Mouse (Mus musculus) midbrain, postnatal 0 days (tissue): Measurements from ENCODE around the gene Cd59a. TPM values are rescaled to one million over a fixed set of nuclear protein-coding genes. Genes with fewer than 3 reads are reported as not detected.
A peak's percentile ranks its signal among the peaks of the same experiment; 100 is the strongest.
"Not testable (repeated sequence)": the region's sequence is repeated elsewhere in the genome, so short reads cannot be mapped to it uniquely, and the experiment has no call there.

Experiments used
- ATAC-seq: fragments of 200-750 bp; cut with Nextera tagmentation; 2 replicates; pipeline ENCODE4 v1.8.0; 2017; ENCODE audit warnings: moderate number of reproducible peaks, mild to moderate bottlenecking, moderate TSS enrichment, moderate library complexity; ENCODE audit not compliant: low FRiP score
- DNase-seq: peaks from one replicate; pipeline ENCODE4 v3.0.0-alpha.2; 2015; ENCODE audit warnings: low spot score
- H3K27ac ChIP-seq: fragments of 300-500 bp; sonication (generic); 2 replicates; pipeline ENCODE4 v1.5.1; 2014; ENCODE audit warnings: low read depth, mild to moderate bottlenecking, low read length, mixed read lengths
- H3K27me3 ChIP-seq: fragments of 300-500 bp; sonication (generic); 2 replicates; pipeline ENCODE4 v1.6.1; 2014; ENCODE audit warnings: low read length, control low read depth, mixed read lengths; ENCODE audit not compliant: insufficient read depth
- H3K36me3 ChIP-seq: fragments of 300-500 bp; sonication (generic); 2 replicates; pipeline ENCODE4 v1.6.1; 2014; ENCODE audit warnings: low read length, control low read depth, mixed read lengths; ENCODE audit not compliant: insufficient read depth
- H3K4me1 ChIP-seq: fragments of 300-500 bp; sonication (generic); 2 replicates; pipeline ENCODE4 v1.6.1; 2014; ENCODE audit warnings: mild to moderate bottlenecking, control low read depth, antibody characterized with exemption, low read length, mixed read lengths; ENCODE audit not compliant: insufficient read depth
- H3K4me2 ChIP-seq: fragments of 300-500 bp; sonication (generic); 2 replicates; pipeline ENCODE4 v1.6.1; 2014; ENCODE audit warnings: low read depth, mild to moderate bottlenecking, low read length, mixed read lengths; ENCODE audit not compliant: poor library complexity, severe bottlenecking
- H3K4me3 ChIP-seq: fragments of 300-500 bp; sonication (generic); 2 replicates; pipeline ENCODE4 v1.5.1; 2014; ENCODE audit warnings: low read depth, mild to moderate bottlenecking, low read length, moderate library complexity
- H3K9ac ChIP-seq: fragments of 300-500 bp; sonication (generic); replicated peaks from 2 replicates; pipeline ENCODE4 v1.6.1; 2014; ENCODE audit warnings: mild to moderate bottlenecking, low read length, moderate library complexity, mixed read lengths; ENCODE audit not compliant: poor library complexity, severe bottlenecking
- H3K9me3 ChIP-seq: fragments of 300-500 bp; sonication (generic); 2 replicates; pipeline ENCODE4 v1.6.1; 2016; ENCODE audit warnings: low read length, control low read depth
- CTCF ChIP-seq: IDR thresholded peaks from 2 replicates; pipeline ENCODE4 v1.5.1; 2016; ENCODE audit warnings: antibody characterized with exemption, mild to moderate bottlenecking
- WGBS: fragments of 180-500 bp; shearing (Covaris S2); extraction: QIAGEN DNeasy Blood & Tissue Kit; methylation state at CpG from one replicate; pipeline ENCODE4 v1.1.7; 2014; 5-methylcytosine and 5-hydroxymethylcytosine counted together
- polyA plus RNA-seq: library from polyadenylated mRNA; unstranded; fragments of >200 nt; fragmentation: Nextera tagmentation; extraction: Ambion mirVana; gene quantifications from 2 replicates; pipeline ENCODE4 v1.2.1, GENCODE M21; 2015
- total RNA-seq: library from RNA; depleted of rRNA; stranded (reverse); fragments of >200 nt; gene quantifications from 2 replicates; pipeline ENCODE4 v1.2.3, GENCODE M21; 2014

Gene Cd59a
- total and polyA plus RNA-seq, 2 experiments from 2014 or later, result 3.2 to 14.6 TPM

DNA sequence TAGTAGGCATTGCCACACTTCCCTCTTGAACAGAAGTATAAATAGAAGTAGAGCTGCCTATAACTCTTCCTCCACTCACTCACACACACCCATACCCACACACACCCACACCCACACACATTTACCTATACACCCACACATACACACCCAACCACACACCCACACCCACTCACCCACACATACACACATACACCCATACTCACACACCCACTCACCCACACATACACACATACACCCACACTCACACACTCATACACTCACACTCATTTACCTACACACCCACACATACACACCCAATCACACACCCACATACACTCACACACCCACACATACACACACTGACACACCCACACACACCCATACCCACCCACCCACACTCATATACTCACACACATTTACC lies 13.1 kb upstream of the Cd59a start:
- Histone ChIP-seq H3K9me3 (no peaks in the 10 kb centered on the region), H3K27ac (no peak overlapping the region), H3K36me3 (no peaks in the 10 kb centered on the region), H3K4me3 (no peak overlapping the region), H3K4me2 (no peak overlapping the region), H3K27me3 (no peaks in the 10 kb centered on the region), H3K4me1 (no peaks in the 10 kb centered on the region), H3K9ac (no peak overlapping the region)
- ATAC-seq (no peak), DNase-seq (no peak)
- TF ChIP-seq CTCF, result no peak

DNA sequence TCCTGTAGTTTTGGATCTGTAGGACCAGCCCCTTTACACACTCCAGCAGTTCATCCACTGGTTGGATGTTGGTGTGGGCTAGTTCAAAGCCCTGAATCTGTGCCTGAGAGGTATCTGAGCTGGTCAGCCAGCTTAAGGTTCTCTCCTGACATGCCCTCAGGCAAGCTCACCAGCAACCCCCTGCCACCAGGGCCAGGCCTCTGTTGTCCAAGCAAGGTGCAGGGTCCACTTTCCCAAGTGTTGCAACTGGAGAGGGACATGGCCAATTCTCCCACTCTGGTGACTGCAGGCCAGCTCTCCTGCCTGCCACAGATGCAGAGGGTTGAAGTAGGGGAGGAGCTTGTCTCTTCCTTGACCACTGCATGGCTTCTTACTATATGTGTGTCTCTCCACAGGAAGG lies 11.6 kb upstream of the Cd59a start:
- H3K9me3 ChIP-seq, result not testable (repeated sequence)

DNA sequence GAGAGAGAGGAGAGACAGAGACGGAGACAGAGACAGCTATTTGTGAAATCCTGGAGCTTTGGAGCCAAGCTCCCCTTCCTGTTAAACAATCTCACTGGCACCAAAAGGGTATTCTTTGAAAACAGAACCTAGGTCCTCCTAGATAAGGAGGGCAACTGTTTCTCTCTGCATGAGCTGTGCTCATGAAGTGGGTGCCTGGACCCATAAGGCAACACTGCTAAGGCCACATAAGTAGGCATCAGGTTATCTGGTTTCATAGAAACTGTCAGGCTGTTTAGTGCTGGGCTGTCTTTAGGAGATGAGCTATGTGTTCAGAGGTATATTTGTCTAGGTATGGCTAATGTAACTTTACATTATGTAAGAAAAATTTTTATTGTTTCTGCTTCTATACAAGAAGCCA lies 8.0 kb upstream of the Cd59a start:
- not testable (repeated sequence) for H3K9ac ChIP-seq, H3K27ac ChIP-seq, H3K4me3 ChIP-seq, DNase-seq, H3K4me1 ChIP-seq, H3K36me3 ChIP-seq, H3K27me3 ChIP-seq, H3K9me3 ChIP-seq, H3K4me2 ChIP-seq, ATAC-seq
- WGBS, result 95% methylated on average over 1 of the region's 1 CpGs

More for the DNA sequence above, 11.6 kb upstream of the Cd59a start:
- not testable (repeated sequence) for H3K4me2 ChIP-seq, H3K9ac ChIP-seq, H3K4me3 ChIP-seq, ATAC-seq, H3K4me1 ChIP-seq, DNase-seq, H3K27ac ChIP-seq, H3K27me3 ChIP-seq, H3K36me3 ChIP-seq

DNA sequence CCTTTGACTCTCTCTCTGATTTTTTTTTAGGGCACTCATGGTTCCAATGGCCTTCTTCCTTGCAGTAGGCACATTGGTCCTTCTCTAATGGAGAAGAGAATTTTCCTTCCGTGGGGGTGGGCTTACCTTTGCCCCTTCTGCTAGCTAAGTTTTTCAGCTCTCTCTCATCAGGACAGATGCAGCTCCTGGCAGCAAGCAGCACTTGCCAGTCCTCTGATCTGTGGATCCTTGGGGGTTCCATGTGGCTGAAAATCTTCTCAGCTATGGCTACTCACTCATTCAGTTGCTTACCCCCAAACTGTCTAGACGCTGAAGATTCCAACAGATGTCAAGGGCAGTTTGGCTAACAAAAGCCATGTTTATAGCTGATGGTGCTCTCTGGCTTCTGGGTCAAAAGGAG lies 2.3 kb upstream of the Cd59a start:
- DNase-seq (no peak), ATAC-seq (no peak)
- Histone ChIP-seq H3K36me3 (no peaks in the 10 kb centered on the region), H3K9me3 (no peaks in the 10 kb centered on the region), H3K4me1 (no peaks in the 10 kb centered on the region), H3K27ac (no peak overlapping the region), H3K4me3 (no peak overlapping the region), H3K4me2 (no peak overlapping the region), H3K9ac (no peak overlapping the region), H3K27me3 (no peaks in the 10 kb centered on the region)
- 84% methylated on average over 2 of the region's 2 CpGs for WGBS
- no peak for TF ChIP-seq CTCF

DNA sequence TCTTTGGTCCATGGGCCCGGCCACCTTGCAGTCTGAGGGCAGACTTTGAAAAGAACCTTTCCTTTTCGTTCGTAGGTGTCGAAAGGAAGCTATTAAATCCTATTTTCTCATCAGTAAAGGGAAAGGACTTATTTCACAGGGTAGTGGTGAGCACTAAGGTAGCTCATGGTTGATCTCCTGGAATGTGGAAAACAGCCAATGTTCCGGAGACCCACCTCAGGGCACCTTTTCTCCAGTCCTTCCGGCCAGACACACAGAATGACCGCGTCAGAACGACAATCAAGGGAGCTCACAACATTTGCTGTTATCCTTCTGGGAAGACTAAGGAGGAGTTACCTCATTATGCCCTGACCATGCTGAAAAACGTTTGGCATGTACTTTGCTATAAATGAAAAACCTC lies 655 bp downstream of the Cd59a start:
- Histone ChIP-seq H3K36me3 (no peaks in the 10 kb centered on the region), H3K4me2 (peak overlapping the region; percentile 58), H3K4me1 (no peaks in the 10 kb centered on the region), H3K27ac (peak overlapping the region; percentile 62; the same call in 1 of the 2 replicates), H3K9ac (peak overlapping the region; percentile 42; the same call in 1 of the 2 replicates), H3K4me3 (peak overlapping the region; percentile 36), H3K27me3 (no peaks in the 10 kb centered on the region), H3K9me3 (no peaks in the 10 kb centered on the region)
- 41% methylated on average over 10 of the region's 10 CpGs for WGBS
- TF ChIP-seq CTCF, result no peak
- DNase-seq (no peak), ATAC-seq (no peak)

DNA sequence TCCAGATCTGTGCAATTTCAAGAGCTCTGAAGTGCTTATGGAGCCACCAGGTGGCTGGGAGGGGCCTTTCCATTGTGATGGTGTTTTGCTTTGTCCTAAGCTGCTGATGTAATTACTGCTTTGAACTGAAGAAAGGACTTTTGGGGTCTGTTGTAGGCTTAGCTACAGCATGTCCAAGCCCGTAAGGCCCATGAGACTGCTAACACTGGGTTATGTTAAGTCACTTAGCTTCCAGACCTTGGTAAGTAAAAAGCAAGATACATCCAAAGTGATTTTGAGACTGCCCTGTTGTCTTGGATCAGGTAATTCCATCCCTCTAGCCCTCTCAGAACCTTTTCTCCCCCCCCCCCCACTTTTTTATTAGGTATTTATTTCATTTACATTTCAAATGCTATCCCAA lies 1.2 kb downstream of the Cd59a start:
- H3K4me3 ChIP-seq, H3K4me2 ChIP-seq, H3K27me3 ChIP-seq, H3K27ac ChIP-seq, H3K9ac ChIP-seq, H3K36me3 ChIP-seq, H3K9me3 ChIP-seq, ATAC-seq, DNase-seq, H3K4me1 ChIP-seq: not testable (repeated sequence)
- WGBS, result 56% methylated on average over 1 of the region's 1 CpGs

DNA sequence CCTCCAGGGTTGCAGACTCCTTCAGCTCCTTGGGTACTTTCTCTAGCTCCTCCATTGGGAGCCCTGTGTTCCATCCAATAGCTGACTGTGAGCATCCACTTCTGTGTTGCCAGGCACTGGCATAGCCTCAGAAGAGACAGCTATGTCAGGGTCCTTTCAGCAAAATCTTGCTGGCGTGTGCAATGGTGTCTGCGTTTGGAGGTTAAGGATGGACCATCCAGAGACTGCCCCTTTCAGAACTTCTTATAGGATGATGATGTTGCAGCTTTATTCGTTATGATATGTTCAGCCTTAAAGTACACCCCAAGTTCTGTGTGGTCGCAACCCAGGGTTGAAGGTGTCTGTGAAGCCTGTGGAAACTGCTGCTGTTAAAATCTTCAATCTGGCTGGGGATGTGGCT lies 1.8 kb downstream of the Cd59a start:
- H3K4me3 ChIP-seq, ATAC-seq, H3K9ac ChIP-seq, H3K36me3 ChIP-seq, H3K9me3 ChIP-seq, H3K27ac ChIP-seq, DNase-seq, H3K4me1 ChIP-seq, H3K27me3 ChIP-seq, H3K4me2 ChIP-seq: not testable (repeated sequence)
- WGBS, result 96% methylated on average over 4 of the region's 4 CpGs
